Mouse (Mus musculus): ENCODE measurements around the gene Tube1. TPM values are rescaled to one million over a fixed set of nuclear protein-coding genes. Genes with fewer than 3 reads are reported as not detected.

Gene Tube1
- 24.4 and 26.2 TPM in 2 replicates for polyA plus RNA-seq (2014; fragmentation: Nextera tagmentation; extraction: Ambion mirVana)

GRCm38 (mm10) chr10:39133462-39134310 lies at the start of gene Tube1, which contains the start of gene Fam229b:
Tube1 (plus strand) TSS chr10:39133976.
Fam229b (minus strand) TSS chr10:39133914.
- peak; percentile 98 for DNase-seq (ENCODE audit: low spot score)
- no peaks in the 10 kb centered on the region; the same call in 1 of the 2 replicates for H3K36me3 ChIP-seq (replicated peaks; ENCODE audit: control insufficient read depth, insufficient read depth, low read depth, low read length)
- peak within 1 kb of the TSS; percentile 73 for H3K4me3 ChIP-seq (ENCODE audit: low read depth, low read length)
- peak; percentile 91 for ATAC-seq (replicated peaks; ENCODE audit: insufficient number of reproducible peaks, low FRiP score, low TSS enrichment, low read depth)
- peak within 1 kb of the TSS; percentile 80 for H3K4me2 ChIP-seq (ENCODE audit: low read depth, low read length)
- 0 out of 2 replicates have a peak, but pooled peaks cover 2% of the 10 kb centered on the region for H3K4me1 ChIP-seq (ENCODE audit: control insufficient read depth, insufficient read depth, low read length)
- WGBS = 5% methylated on average over 47 of the region's 47 CpGs
- peak within 1 kb of the TSS; percentile 73 for H3K9ac ChIP-seq (replicated peaks; ENCODE audit: low read length)
- H3K9me3 ChIP-seq (replicated peaks; ENCODE audit: control insufficient read depth, low read length) = no peaks in the 10 kb centered on the region
- H3K27ac ChIP-seq (replicated peaks; ENCODE audit: low read depth, low read length) = no peak within 1 kb of the TSS
- H3K27me3 ChIP-seq (ENCODE audit: control insufficient read depth, insufficient read depth, low read length) = no peaks in the 10 kb centered on the region

GRCm38 (mm10) chr10:39096981-39097380 lies 36.8 kb upstream of the Tube1 start:
- 86% methylated on average over 9 of the region's 9 CpGs for WGBS
- Histone ChIP-seq H3K27ac (replicated peaks; ENCODE audit: low read depth, low read length) (no peak overlapping the region), H3K4me1 (ENCODE audit: control insufficient read depth, insufficient read depth, low read length) (no peaks in the 10 kb centered on the region), H3K9me3 (replicated peaks; ENCODE audit: control insufficient read depth, low read length) (no peaks in the 10 kb centered on the region), H3K9ac (replicated peaks; ENCODE audit: low read length) (no peak overlapping the region), H3K36me3 (replicated peaks; ENCODE audit: control insufficient read depth, insufficient read depth, low read depth, low read length) (no peaks in the 10 kb centered on the region), H3K4me2 (ENCODE audit: low read depth, low read length) (no peak overlapping the region), H3K27me3 (ENCODE audit: control insufficient read depth, insufficient read depth, low read length) (no peaks in the 10 kb centered on the region), H3K4me3 (ENCODE audit: low read depth, low read length) (no peak overlapping the region)
- ATAC-seq (replicated peaks; ENCODE audit: insufficient number of reproducible peaks, low FRiP score, low TSS enrichment, low read depth) (no peak), DNase-seq (ENCODE audit: low spot score) (peak; percentile 54)

GRCm38 (mm10) chr10:39098746-39099145 lies 35.0 kb upstream of the Tube1 start:
- H3K4me2 ChIP-seq (ENCODE audit: low read depth, low read length) = no peak overlapping the region
- H3K4me3 ChIP-seq (ENCODE audit: low read depth, low read length) = no peak overlapping the region
- H3K4me1 ChIP-seq (ENCODE audit: control insufficient read depth, insufficient read depth, low read length) = no peaks in the 10 kb centered on the region
- DNase-seq (ENCODE audit: low spot score) = no peak
- no peaks in the 10 kb centered on the region for H3K9me3 ChIP-seq (replicated peaks; ENCODE audit: control insufficient read depth, low read length)
- no peak overlapping the region for H3K27ac ChIP-seq (replicated peaks; ENCODE audit: low read depth, low read length)
- no peaks in the 10 kb centered on the region for H3K27me3 ChIP-seq (ENCODE audit: control insufficient read depth, insufficient read depth, low read length)
- H3K9ac ChIP-seq (replicated peaks; ENCODE audit: low read length) = no peak overlapping the region
- ATAC-seq (replicated peaks; ENCODE audit: insufficient number of reproducible peaks, low FRiP score, low TSS enrichment, low read depth) = no peak
- H3K36me3 ChIP-seq (replicated peaks; ENCODE audit: control insufficient read depth, insufficient read depth, low read depth, low read length) = no peaks in the 10 kb centered on the region
- 95% methylated on average over 10 of the region's 10 CpGs for WGBS

- 92% methylated on average over 8 of the region's 8 CpGs for WGBS
- Histone ChIP-seq H3K4me3 (ENCODE audit: low read depth, low read length) (no peak overlapping the region), H3K4me1 (ENCODE audit: control insufficient read depth, insufficient read depth, low read length) (no peaks in the 10 kb centered on the region), H3K9me3 (replicated peaks; ENCODE audit: control insufficient read depth, low read length) (no peaks in the 10 kb centered on the region), H3K27ac (replicated peaks; ENCODE audit: low read depth, low read length) (no peak overlapping the region), H3K4me2 (ENCODE audit: low read depth, low read length) (no peak overlapping the region), H3K9ac (replicated peaks; ENCODE audit: low read length) (no peak overlapping the region), H3K36me3 (replicated peaks; ENCODE audit: control insufficient read depth, insufficient read depth, low read depth, low read length) (no peaks in the 10 kb centered on the region), H3K27me3 (ENCODE audit: control insufficient read depth, insufficient read depth, low read length) (no peaks in the 10 kb centered on the region)
- DNase-seq (ENCODE audit: low spot score) (no peak), ATAC-seq (replicated peaks; ENCODE audit: insufficient number of reproducible peaks, low FRiP score, low TSS enrichment, low read depth) (no peak)
Observed at GRCm38 (mm10) chr10:39104803-39105449, 28.9 kb upstream of the Tube1 start.

- Histone ChIP-seq H3K9ac (replicated peaks; ENCODE audit: low read length) (no peak overlapping the region), H3K36me3 (replicated peaks; ENCODE audit: control insufficient read depth, insufficient read depth, low read depth, low read length) (no peaks in the 10 kb centered on the region), H3K9me3 (replicated peaks; ENCODE audit: control insufficient read depth, low read length) (no peaks in the 10 kb centered on the region), H3K4me2 (ENCODE audit: low read depth, low read length) (no peak overlapping the region), H3K4me1 (ENCODE audit: control insufficient read depth, insufficient read depth, low read length) (no peaks in the 10 kb centered on the region), H3K4me3 (ENCODE audit: low read depth, low read length) (no peak overlapping the region), H3K27ac (replicated peaks; ENCODE audit: low read depth, low read length) (no peak overlapping the region), H3K27me3 (ENCODE audit: control insufficient read depth, insufficient read depth, low read length) (no peaks in the 10 kb centered on the region)
- 61% methylated on average over 3 of the region's 3 CpGs for WGBS
- DNase-seq (ENCODE audit: low spot score) (no peak), ATAC-seq (replicated peaks; ENCODE audit: insufficient number of reproducible peaks, low FRiP score, low TSS enrichment, low read depth) (no peak)
Observed at GRCm38 (mm10) chr10:39106413-39106812, 27.4 kb upstream of the Tube1 start.

GRCm38 (mm10) chr10:39106935-39107334 lies 26.8 kb upstream of the Tube1 start:
- Histone ChIP-seq H3K36me3 (replicated peaks; ENCODE audit: control insufficient read depth, insufficient read depth, low read depth, low read length) (no peaks in the 10 kb centered on the region), H3K9ac (replicated peaks; ENCODE audit: low read length) (no peak overlapping the region), H3K27me3 (ENCODE audit: control insufficient read depth, insufficient read depth, low read length) (no peaks in the 10 kb centered on the region), H3K4me2 (ENCODE audit: low read depth, low read length) (no peak overlapping the region), H3K27ac (replicated peaks; ENCODE audit: low read depth, low read length) (no peak overlapping the region), H3K9me3 (replicated peaks; ENCODE audit: control insufficient read depth, low read length) (no peaks in the 10 kb centered on the region), H3K4me1 (ENCODE audit: control insufficient read depth, insufficient read depth, low read length) (no peaks in the 10 kb centered on the region), H3K4me3 (ENCODE audit: low read depth, low read length) (no peak overlapping the region)
- WGBS = 52% methylated on average over 4 of the region's 4 CpGs
- ATAC-seq (replicated peaks; ENCODE audit: insufficient number of reproducible peaks, low FRiP score, low TSS enrichment, low read depth) = no peak
- DNase-seq (ENCODE audit: low spot score) = no peak

GRCm38 (mm10) chr10:39108837-39109488 lies 24.8 kb upstream of the Tube1 start:
- H3K4me1 ChIP-seq (ENCODE audit: control insufficient read depth, insufficient read depth, low read length) = no peaks in the 10 kb centered on the region
- DNase-seq (ENCODE audit: low spot score) (no peak), ATAC-seq (replicated peaks; ENCODE audit: insufficient number of reproducible peaks, low FRiP score, low TSS enrichment, low read depth) (no peak)
- H3K27me3 ChIP-seq (ENCODE audit: control insufficient read depth, insufficient read depth, low read length) = no peaks in the 10 kb centered on the region
- WGBS = 79% methylated on average over 10 of the region's 10 CpGs
- no peak overlapping the region for H3K4me3 ChIP-seq (ENCODE audit: low read depth, low read length)
- H3K27ac ChIP-seq (replicated peaks; ENCODE audit: low read depth, low read length) = no peak overlapping the region
- H3K4me2 ChIP-seq (ENCODE audit: low read depth, low read length) = no peak overlapping the region
- no peak overlapping the region for H3K9ac ChIP-seq (replicated peaks; ENCODE audit: low read length)
- H3K36me3 ChIP-seq (replicated peaks; ENCODE audit: control insufficient read depth, insufficient read depth, low read depth, low read length) = no peaks in the 10 kb centered on the region
- H3K9me3 ChIP-seq (replicated peaks; ENCODE audit: control insufficient read depth, low read length) = no peaks in the 10 kb centered on the region

Measured in embryonic facial prominence, embryonic 11.5 days (tissue).